Mouse (Mus musculus) ES-Bruce4 (cell line): ENCODE data around the gene Esp6.

Experiments
- CTCF ChIP-seq: IDR thresholded peaks from one replicate; pipeline ENCODE4 v1.8.1; 2011; ENCODE audit warnings: low read depth, low read length
- EP300 ChIP-seq: IDR thresholded peaks from 2 replicates; pipeline ENCODE4 v1.6.1; 2011; ENCODE audit warnings: low read depth, low read length; ENCODE audit not compliant: insufficient read depth
- POLR2A ChIP-seq: IDR thresholded peaks from one replicate; pipeline ENCODE4 v1.8.1; 2011; ENCODE audit warnings: low read length; ENCODE audit not compliant: insufficient read depth

DNA sequence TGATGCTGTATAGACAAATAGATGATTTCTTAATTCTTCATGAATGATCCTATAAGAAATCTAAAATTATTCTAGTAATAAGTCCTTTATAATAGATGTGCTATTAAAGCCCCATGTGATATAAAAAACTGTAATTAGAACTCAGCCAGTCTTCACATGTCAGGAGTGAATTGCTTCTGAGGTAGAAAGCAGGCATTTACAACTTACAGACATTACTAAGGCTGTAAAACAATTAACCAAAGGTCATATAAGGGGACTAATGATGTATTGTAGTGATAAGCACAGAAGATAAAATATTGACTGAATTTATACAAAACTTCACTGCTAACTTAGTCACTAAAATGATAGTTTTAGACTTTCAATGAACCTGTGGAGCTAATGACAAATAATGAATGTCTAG is 30.0 kb downstream of the Esp6 start:
- TF ChIP-seq CTCF (no peak), EP300 (no peak), POLR2A (no peak)
